Mouse (Mus musculus): ENCODE results near the gene Pde4d.

Gene Pde4d

GRCm38 (mm10) chr13:109534709-109535284 is 1085.0 kb downstream of the Pde4d start:
- no peak for DNase-seq

DNA sequence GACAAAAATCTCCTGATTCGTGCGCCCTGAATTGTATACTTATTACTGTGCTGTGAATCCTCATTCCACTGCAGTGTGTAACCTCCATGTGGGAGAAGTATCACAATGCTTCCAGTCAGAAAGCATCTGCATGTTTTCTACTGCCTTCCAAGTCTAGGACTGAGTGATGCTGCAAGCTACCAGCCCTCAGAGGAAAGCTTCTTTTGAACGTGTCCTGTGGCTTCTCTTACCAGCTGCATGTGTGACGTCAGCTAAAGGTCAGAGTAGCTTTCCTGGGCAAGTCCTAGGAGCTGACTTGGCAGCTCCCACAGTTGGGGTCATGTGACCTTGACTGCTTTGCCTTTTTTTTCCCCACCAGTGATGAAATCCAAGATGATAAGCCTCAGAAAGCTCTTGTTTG is 1086.9 kb downstream of the Pde4d start:
- no peak for DNase-seq

DNA sequence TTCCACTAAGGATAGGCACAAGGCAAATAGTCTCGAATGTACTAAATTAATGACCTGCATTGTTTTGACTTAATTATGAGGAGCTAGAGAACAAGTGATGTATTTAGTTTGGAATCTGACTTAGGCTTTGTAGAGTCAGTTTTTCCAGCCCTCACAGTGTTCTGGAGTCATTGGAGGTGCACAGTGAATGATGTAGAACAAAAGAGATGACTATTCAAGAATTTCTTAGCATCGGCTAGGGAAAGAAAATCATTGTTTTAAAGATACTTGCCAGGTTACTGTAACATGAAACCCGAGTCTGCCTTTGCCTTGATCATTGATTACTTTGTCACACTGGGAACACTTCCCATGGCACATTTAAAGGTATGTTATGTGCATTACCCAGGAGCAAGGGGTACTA is 1089.6 kb downstream of the Pde4d start:
- DNase-seq = no peak

GRCm38 (mm10) chr13:109544646-109545045 is 1094.9 kb downstream of the Pde4d start:
- DNase-seq = no peak

DNA sequence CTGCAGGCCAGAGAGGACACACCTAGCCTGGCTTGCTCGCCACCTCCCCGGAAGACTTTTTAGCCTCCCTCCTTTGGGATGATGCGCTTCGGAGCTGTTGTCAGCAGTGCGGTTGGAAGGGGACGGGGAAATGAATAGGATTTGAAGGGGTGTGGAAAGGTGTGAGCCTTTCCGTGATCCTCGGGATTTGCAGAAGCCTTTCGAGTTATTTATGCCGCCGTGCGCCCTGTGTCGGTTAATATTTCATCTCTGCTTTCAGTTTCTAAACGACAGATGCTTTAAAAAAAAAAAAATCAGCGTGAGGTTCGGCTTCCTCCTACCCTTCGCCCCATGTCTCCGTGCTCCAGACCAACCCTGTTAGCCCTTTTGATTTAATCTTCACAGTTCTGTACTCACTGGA is 1096.6 kb downstream of the Pde4d start:
- DNase-seq = peak; percentile 27

DNA sequence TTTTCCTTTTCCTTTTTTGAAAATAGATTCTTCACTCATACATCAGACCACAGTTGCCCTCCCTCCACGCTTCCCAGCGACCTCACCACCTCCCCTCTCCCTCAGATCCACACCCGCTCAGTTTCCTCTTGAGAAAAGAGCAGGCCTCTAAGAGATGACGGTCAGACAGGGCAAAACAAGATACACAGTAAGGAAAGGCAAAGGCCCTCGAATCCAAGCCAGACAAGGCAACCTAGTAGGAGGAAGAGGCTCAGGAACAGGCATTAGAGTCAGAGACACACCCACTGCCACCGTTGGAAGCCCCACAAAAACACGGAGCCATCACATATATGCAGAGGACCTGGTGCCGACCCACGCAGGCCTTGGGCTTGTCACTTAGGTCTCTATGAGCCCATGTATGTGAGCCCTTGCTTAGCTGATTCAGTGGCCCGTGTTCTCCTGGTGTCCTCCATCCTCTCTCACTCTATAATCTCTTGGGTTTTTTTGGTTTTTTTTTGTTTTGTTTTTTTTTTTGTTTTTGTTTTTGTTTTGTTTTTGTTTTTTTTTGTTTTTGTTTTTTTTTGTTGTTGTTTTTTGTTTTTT is 1097.3 kb downstream of the Pde4d start:
- DNase-seq = peak; percentile 21

DNA sequence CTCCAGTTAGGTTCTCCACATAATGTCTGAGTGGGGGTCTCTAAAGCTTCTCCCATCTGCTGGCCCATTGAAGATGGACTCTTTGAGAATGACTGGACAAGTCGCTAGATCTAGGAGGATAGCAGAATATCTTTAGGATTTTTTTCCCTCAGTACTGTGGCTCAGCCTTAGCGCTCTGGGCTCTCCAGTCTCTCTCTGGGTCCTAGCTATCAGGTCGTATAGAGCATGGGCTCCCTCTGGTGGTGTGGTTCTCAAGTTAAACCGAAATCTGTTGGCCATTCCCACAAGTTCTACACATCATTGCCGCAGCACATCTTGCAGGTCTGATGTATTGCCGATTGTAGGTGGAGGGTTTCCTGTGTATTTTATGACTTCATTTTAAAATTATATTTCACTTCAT is 1098.0 kb downstream of the Pde4d start:
- peak; percentile 90 for DNase-seq

- no peak for DNase-seq
These were observed 1098.5 kb downstream of the Pde4d start for GRCm38 (mm10) chr13:109548263-109548662.

DNA sequence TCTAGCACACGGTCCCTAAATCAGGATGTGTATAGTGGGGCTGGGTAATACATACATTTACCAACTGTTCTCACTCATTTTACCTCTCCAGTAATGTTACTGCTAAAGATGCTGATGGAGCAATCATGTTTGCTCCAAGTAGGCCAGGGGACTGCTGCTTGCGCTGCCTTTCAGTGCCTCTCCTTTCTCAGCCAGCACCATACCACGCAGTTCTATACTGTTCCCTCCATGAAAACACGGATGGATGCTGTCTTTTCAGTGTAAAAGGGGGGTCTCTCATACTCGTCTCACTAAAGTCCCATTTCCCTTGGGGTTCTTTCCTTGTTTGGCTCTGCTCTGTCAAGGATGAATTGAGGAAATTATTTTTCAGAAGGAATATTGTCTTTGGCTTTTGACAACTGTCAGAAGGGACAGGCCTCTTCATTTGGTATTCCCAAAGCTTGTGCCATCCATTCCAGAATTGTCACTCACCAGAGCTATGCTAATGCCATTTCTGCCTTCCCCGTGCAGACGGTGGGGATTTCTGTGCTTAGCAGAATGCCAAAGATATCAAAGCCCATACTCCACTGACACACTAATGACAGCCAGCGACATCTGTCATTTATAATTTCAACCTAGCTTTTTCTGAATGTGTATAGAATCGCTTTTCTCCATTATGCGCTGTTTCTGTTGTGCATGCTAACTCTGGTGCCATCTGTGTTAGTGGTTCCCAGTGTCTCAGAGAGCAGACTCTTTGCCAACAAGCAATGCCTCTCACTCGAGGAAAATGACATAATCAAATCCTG is 1099.2 kb downstream of the Pde4d start:
- no peak for DNase-seq

DNA sequence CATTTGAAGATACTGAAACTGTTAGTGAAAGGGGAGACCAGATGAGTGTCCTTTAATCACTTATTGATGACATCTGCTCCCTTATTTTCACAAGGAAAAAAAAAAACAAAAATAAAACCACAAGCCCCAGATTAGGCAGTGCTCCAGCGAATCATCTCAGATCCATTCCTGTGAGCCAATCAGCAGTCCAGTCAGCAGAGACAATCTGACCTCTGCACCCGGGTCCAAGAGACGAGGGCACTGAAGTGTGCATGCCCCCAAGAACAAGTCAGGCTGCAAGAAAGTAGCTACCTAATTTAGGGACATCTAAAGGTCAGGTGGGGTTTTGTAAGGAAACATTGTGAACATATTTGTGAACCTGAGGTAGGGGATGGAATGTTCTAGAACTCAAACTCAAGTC is 1102.1 kb downstream of the Pde4d start:
- peak; percentile 48 for DNase-seq

- DNase-seq = peak; percentile 55
These were observed 1105.8 kb downstream of the Pde4d start for GRCm38 (mm10) chr13:109555513-109555912.

DNA sequence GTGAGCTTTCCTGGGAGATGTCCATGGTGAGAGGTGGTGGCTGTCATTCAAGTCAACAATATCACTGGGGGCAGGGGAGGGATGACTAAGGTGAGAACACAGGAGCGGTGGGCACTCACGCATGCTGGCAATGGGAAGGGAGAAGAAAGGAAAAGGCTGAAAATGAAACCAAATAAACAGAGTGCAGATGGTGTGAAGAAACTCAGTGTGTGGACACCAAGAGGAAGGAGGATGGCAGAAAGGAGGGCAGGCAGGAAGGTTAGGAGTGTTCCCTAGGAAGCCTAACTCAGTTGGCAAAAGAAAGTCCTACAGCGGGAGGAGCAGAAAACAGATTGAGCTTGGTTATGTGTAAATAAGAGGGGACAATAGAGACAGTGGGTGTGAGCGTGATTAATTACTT is 1107.1 kb downstream of the Pde4d start:
- no peak for DNase-seq

DNA sequence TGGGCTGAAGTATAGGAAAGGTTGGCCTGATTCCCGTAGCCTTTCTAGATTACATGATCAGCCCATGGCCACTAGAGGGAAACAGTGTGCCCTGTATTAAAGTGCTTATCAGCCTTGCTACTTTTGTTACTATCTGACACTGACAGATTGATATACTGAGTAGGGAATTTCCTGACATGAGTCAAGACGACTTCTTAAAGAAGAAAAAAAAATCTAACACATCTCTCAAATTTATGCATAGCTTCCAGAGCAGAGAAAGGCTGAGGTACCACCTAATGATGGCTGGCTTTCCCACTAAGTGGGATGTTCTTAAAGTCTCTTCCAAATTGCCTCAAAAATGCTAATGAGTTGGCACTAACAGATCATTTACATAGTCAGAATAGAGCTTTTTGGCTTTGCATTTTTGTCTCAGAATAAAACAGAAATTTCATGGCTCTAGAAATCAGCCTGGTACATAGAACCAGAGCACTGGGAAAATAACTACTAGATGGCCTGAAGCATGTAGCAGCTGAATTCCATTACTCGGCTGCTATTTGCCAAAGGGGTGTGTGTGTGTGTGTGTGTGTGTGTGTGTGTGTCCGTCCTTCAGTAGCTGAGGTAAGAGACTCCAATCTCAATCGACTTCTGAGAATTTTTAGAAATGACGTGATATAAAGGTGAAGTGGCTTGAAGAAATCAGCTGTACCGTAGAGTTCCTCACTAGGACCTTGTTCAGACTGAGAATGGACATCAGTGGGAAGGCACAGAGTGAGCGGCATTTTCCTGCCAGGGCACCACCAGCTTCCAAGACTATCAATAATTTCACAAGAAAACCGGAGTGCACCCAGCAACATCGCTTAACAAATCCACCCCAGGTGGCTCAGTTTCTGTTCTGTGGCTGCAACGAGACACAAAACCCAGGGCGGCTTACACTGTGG is 1108.9 kb downstream of the Pde4d start:
- peak; percentile 66 for DNase-seq

- DNase-seq = no peak
These were observed 1110.5 kb downstream of the Pde4d start for GRCm38 (mm10) chr13:109560261-109560660.

DNA sequence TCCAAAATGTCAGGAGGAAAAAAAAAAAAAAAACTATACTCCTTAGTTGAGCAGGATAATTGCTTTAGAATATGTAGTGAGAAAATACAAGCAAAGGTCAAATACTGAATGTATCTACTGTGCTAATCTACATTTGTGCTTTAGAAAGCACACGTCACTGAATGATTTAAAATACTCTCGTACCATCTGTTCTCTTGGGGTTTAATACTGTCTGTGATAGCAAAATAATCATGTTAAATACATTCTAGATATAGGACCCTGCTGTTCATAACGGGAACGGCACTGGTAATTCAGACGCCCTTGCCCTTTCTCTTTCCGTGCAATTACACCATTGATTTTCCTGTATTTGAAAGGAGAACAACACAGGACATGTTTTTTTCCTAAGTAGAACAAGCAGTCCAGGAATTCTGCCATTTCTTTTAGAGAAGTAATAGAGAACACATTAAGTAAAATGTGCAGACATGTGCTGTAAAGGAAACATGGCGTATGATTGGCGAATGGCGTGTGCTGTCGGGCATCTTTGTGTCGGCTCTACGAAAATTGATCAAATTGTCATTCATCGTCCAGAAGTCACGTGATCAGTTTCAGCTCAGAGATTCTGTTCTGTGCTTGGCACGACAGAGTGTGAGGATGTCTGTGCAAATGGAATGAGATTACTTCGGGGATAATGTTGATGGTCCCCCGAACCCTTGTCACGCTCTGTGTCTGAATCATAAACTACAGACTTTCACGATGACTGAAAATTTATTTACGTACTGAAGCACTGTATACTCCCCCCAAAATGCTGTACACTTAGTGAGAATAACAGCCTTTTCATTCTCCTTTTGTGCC is 1119.1 kb downstream of the Pde4d start:
- DNase-seq = no peak

- no peak for DNase-seq
These were observed 1119.7 kb downstream of the Pde4d start for GRCm38 (mm10) chr13:109569491-109569890.

- no peak for DNase-seq
These were observed 1127.0 kb downstream of the Pde4d start for GRCm38 (mm10) chr13:109576725-109577124.

- peak; percentile 8 for DNase-seq
These were observed 1127.7 kb downstream of the Pde4d start for GRCm38 (mm10) chr13:109577454-109577853.

DNA sequence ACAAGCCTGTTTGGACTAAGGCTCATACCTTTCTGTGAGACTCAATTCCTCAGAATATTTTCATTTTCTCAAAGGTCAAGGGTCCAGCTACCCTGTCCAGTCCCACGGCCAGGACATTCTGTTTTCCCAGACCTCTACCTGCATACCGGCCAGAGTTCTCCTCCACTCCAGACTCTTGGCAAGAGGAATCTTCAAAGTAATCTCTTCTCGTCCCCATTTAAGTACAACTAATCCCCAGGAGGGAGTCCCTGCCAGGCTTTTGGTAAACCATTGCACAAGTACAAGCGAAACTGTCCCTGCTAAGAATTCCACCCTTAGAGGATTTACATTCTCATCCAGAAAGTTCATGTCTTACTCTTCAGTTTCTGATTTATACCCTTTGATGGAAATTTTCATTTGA is 1128.2 kb downstream of the Pde4d start:
- peak; percentile 21 for DNase-seq

- peak; percentile 6 for DNase-seq
These were observed 1131.7 kb downstream of the Pde4d start for GRCm38 (mm10) chr13:109581284-109582070.

GRCm38 (mm10) chr13:109590048-109590447 is 1140.3 kb downstream of the Pde4d start:
- no peak for DNase-seq
